Mouse (Mus musculus): ENCODE results near the gene Ndufb7.

Ndufb7 gene

GRCm38 (mm10) chr8:83607661-83608397 lies 41.4 kb downstream of the Ndufb7 start, which contains the start of the genes Tecr and Dnajb1:
Gene Tecr (minus strand): TSS chr8:83607971.
Gene Dnajb1 (plus strand): TSS chr8:83608193.
- peak; percentile 99 for DNase-seq (ENCODE audit: low spot score)

GRCm38 (mm10) chr8:83608398-83608829 lies 41.9 kb downstream of the Ndufb7 start:
- peak; percentile 82 for DNase-seq (ENCODE audit: low spot score)

GRCm38 (mm10) chr8:83609086-83609485 lies 42.6 kb downstream of the Ndufb7 start:
- no peak for DNase-seq (ENCODE audit: low spot score)

- DNase-seq (ENCODE audit: low spot score) = no peak
Measured at GRCm38 (mm10) chr8:83609547-83610180, 43.2 kb downstream of the Ndufb7 start.

- no peak for DNase-seq (ENCODE audit: low spot score)
Measured at GRCm38 (mm10) chr8:83611921-83612320, 45.5 kb downstream of the Ndufb7 start.

GRCm38 (mm10) chr8:83613695-83614094 lies 47.2 kb downstream of the Ndufb7 start:
- no peak for DNase-seq (ENCODE audit: low spot score)

GRCm38 (mm10) chr8:83616625-83617024 lies 50.2 kb downstream of the Ndufb7 start:
- no peak for DNase-seq (ENCODE audit: low spot score)

- DNase-seq (ENCODE audit: low spot score) = no peak
Measured at GRCm38 (mm10) chr8:83617111-83617510, 50.6 kb downstream of the Ndufb7 start.

GRCm38 (mm10) chr8:83618566-83618965 lies 52.1 kb downstream of the Ndufb7 start:
- no peak for DNase-seq (ENCODE audit: low spot score)

- no peak for DNase-seq (ENCODE audit: low spot score)
Measured at GRCm38 (mm10) chr8:83619568-83620285, 53.3 kb downstream of the Ndufb7 start.

Measured in embryo, embryonic 10 days (tissue).